Mouse (Mus musculus) bone marrow macrophage, adult 2 months (primary cell): ENCODE measurements around the gene Thada.

Experiments used
- CTCF ChIP-seq: IDR thresholded peaks from 2 replicates; pipeline ENCODE4 v1.5.1; 2012; ENCODE audit warnings: low read depth, mild to moderate bottlenecking, low read length, moderate library complexity
- POLR2A ChIP-seq: IDR thresholded peaks from 2 replicates; pipeline ENCODE4 v1.6.1; 2012; ENCODE audit warnings: mild to moderate bottlenecking, low read depth, low read length, borderline replicate concordance

- TF ChIP-seq CTCF: no peak
- no peak for TF ChIP-seq POLR2A
Observed at GRCm38 (mm10) chr17:84282388-84283280, 183.4 kb downstream of the Thada start.
